Mouse (Mus musculus): ENCODE measurements at regions not wholly inside any gene's neighbourhood (a gene's known extent, or its start where the extent isn't known, plus 50 kb on each side); places are given as distances from the start of the nearest gene placed in this dataset.

DNA sequence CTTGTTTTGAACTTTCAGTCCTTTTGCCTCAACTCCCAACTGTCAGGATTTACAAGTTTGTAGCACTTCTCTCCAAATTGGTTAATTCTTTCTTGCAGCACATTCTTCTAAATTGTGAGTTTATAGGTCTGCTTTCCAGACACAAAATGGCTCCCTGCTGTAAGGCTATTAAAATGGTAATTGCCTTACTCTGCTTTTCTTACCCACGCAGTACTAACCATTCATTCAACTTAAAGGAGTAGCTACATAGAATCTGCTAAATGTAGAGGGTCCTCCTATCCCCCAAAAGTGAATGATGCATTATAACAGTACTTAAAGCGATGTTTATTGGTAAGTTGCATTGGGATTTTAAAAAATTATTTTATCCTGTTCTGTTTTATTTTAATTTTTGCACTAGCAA is 356.2 kb downstream of the Kif20b start:
- DNase-seq (ENCODE audit: low spot score) = no peak

DNA sequence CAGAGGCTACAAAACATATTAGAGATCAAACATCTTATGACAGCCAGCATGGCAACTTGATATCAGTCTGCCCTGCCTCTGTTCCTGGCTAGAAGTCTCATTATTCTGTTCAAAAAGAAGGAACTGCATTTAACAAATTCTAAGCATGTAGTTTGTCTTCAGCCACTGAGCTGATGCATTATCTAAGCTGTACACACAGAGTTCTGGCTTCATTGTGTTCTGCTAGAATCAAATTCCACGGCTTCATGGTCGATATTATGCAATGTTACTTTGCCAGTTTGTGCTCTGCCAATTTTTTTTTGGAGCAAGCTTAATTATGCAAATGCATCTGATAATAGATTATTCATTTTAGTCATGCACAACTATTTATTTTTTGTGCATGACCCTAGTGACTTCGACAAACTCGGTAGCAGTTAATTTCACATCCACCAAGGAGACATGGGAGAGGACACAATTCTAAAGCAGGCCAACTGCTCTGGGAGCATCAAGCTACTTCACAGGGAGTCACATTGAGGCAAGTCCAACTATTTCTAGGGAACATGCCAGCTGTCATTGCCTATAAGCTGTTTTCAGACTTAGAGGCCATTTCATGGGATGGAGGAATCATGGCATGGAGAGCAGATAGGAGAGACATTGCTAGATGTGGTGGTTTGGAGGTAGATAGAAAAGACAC is 360.8 kb downstream of the Kif20b start:
- DNase-seq (ENCODE audit: low spot score) = no peak

DNA sequence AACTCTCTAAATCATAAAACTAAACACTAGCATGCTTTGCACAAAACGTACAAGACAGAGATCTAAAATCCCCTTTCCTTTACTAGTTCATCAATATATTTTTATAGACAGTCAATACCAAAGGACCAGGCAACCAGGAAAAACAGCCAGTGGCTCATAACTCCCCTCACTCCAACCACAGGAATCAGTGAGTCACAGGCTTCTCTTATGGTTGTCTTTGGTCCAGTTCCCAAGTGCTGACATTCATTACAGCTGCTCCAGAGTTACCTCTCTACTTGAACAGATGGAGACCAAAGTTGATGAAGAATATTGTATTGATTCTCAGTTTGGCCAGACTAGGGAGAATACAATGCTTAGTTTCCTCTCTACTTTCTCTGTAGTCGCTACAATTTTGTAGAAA is 376.7 kb downstream of the Kif20b start:
- no peak for DNase-seq (ENCODE audit: low spot score)

DNA sequence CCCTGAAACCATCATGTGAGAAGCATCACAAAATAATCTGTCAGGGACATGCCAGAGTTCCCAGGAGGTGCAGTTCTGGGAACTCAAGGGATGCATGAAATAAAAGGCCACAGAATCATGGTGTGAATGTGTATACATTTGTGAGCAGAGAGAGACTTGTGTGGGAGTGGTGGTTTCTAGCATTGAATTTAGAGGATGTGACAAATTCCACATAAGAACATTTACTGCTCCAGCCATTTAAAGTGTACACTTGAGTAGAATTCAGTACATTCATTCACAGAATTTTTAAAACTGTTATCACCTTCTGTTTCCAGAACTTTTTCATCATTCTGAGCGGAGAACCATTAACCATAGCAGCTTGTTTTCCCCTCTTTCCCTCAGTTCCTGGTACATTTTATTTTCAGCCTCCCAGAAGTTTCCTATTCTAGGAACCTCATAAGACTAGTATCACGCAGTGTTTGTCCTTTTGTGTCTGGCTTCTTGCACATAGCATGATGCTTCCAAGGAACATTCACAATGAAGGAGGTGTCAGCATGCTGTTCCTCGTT is 380.6 kb downstream of the Kif20b start:
- DNase-seq (ENCODE audit: low spot score) = no peak

Data from retina, embryonic 14.5 days (tissue).